Mouse (Mus musculus): ENCODE results near the gene Slc38a7.

DNA sequence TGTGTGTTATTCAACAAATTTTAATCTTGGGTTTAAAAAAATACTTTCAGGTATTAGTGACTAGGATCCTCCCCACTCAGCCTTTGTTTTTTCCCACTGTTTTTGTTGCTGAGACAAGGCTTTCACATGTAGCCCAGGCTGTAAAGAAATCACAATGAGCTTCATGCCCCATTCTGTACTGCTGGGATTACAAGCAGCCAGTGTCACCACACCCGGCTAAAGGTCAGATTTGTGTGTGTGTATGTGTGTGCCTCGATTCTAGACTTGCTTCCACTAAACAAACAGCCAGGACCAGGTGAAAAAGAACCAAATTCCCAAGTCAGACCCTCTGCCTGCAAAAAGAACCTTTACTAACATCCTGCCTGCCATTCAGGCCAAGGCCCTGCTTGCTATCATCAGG lies 47.9 kb downstream of the Slc38a7 start:
- TF ChIP-seq CTCF (IDR thresholded peaks at IDR 0.05; ENCODE audit: low read depth) (no peak), EP300 (IDR thresholded peaks at IDR 0.05; ENCODE audit: low read depth) (no peak)
